Mouse (Mus musculus) heart, embryonic 13.5 days (tissue): Measurements from ENCODE around the gene Gm49345. TPM values are rescaled to one million over a fixed set of nuclear protein-coding genes. Genes with fewer than 3 reads are reported as not detected.
A peak's percentile ranks its signal among the peaks of the same experiment; 100 is the strongest.

Source experiments
- ATAC-seq: fragments of 200-750 bp; cut with Nextera tagmentation; 2 replicates; pipeline ENCODE4 v1.8.0; 2017; ENCODE audit warnings: moderate TSS enrichment; ENCODE audit not compliant: insufficient number of reproducible peaks, low FRiP score, low TSS enrichment; ENCODE audit errors: extremely low read depth
- H3K27ac ChIP-seq: fragments of 300-500 bp; sonication (generic); replicated peaks from 2 replicates; pipeline ENCODE4 v1.5.1; 2015; ENCODE audit warnings: moderate library complexity, mild to moderate bottlenecking, inconsistent platforms
- H3K27me3 ChIP-seq: fragments of 300-500 bp; sonication (generic); replicated peaks from 2 replicates; pipeline ENCODE4 v1.6.1; 2015; ENCODE audit warnings: mild to moderate bottlenecking, inconsistent platforms
- H3K36me3 ChIP-seq: fragments of 300-500 bp; sonication (generic); 2 replicates; pipeline ENCODE4 v1.6.1; 2015; ENCODE audit warnings: mild to moderate bottlenecking, inconsistent platforms
- H3K4me1 ChIP-seq: fragments of 300-500 bp; sonication (generic); 2 replicates; pipeline ENCODE4 v1.6.1; 2015; ENCODE audit warnings: inconsistent platforms
- H3K4me2 ChIP-seq: fragments of 300-500 bp; sonication (generic); 2 replicates; pipeline ENCODE4 v1.6.1; 2015; ENCODE audit warnings: inconsistent platforms, mild to moderate bottlenecking, moderate library complexity
- H3K4me3 ChIP-seq: fragments of 300-500 bp; sonication (generic); 2 replicates; pipeline ENCODE4 v1.5.1; 2015; ENCODE audit warnings: moderate library complexity, mild to moderate bottlenecking, inconsistent platforms
- H3K9ac ChIP-seq: fragments of 300-500 bp; sonication (generic); 2 replicates; pipeline ENCODE4 v1.6.1; 2015; ENCODE audit warnings: inconsistent platforms, mild to moderate bottlenecking, moderate library complexity
- H3K9me3 ChIP-seq: fragments of 300-500 bp; sonication (generic); 2 replicates; pipeline ENCODE4 v1.6.1; 2016; ENCODE audit warnings: inconsistent platforms
- WGBS: fragments of 180-500 bp; shearing (Covaris S2); methylation state at CpG from one replicate; pipeline ENCODE4 v1.1.7; 2015; ENCODE audit warnings: mixed read lengths; 5-methylcytosine and 5-hydroxymethylcytosine counted together
- polyA plus RNA-seq: library from polyadenylated mRNA; unstranded; fragments of >200 nt; fragmentation: Nextera tagmentation; extraction: Ambion mirVana; gene quantifications from 2 replicates; pipeline ENCODE4 v1.2.1, GENCODE M21; 2015

Gm49345 gene
- polyA plus RNA-seq, 1 experiment from 2014 or later: not detected

DNA sequence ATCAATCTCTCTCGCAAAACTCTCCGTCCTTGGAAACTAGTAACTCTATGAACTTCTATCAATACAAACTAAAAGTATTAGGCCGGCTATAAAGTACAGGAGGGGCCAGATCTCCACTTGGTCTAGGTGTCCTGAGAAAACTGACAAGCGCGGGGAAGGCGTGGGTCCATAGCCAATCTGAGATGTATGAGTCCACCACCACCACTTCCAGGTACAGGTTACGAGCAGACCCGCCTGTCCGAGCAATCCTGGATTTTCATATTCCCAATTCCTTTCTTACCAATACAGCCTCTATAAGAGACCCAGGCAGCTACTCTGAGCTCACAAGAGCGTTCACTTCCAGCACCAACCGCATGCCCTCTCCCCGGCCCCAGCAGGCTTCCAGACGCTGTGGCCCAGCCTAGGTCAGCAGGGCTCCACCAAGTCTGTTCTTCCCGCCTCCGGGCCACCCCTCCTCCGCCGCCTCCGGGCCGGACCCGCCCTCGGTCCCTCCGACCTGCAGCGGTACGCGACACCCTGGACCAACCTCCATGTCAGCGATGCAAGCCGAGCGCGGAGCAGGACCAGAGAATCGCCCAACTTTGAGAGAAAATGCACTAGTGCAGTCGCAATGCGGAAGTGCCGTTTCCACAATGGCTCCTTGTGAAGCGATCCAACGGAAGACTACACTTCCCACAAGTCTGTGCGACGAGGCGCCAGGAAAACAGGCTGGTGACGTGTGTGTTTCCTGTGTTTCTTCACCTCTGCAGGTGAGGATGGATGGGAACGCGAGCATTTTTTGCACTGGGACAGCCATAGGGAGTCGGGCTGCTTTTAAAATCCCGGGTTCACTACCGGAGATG lies 84.8 kb downstream of the Gm49345 start:
- Histone ChIP-seq H3K36me3 (no peaks in the 10 kb centered on the region), H3K4me3 (peak overlapping the region; percentile 63), H3K4me2 (peak overlapping the region; percentile 80), H3K9me3 (no peaks in the 10 kb centered on the region), H3K4me1 (peaks cover 18% of the 10 kb centered on the region), H3K27ac (peak overlapping the region; percentile 83), H3K9ac (peak overlapping the region; percentile 84), H3K27me3 (no peaks in the 10 kb centered on the region)
- WGBS: under 1% methylated on average over 44 of the region's 44 CpGs
- ATAC-seq: peak; percentile 94

DNA sequence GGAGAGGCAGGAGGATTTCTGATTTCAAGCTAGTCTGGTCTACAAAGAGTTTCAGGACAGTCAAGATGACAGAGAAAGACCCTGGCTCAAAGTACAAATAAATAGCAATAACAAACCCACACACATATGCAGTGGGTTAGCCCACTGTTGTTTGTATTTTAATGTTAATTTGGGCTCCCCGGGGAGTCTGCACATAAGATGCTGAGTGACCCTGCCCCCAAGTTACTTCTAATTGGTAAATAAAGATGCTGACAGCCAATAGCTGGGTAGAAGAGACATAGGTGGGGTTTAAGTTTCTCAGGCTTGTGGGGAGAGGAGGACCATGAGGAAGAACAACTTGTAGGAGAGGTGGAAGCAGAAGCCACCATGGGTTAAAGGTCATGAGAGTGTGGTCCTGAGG lies 91.6 kb downstream of the Gm49345 start:
- Histone ChIP-seq H3K27ac (no peak overlapping the region), H3K4me2 (no peak overlapping the region), H3K4me1 (peaks cover under 1% of the 10 kb centered on the region; the same call in 1 of the 2 replicates), H3K9ac (no peak overlapping the region), H3K9me3 (no peaks in the 10 kb centered on the region), H3K36me3 (peaks cover 49% of the 10 kb centered on the region), H3K27me3 (no peaks in the 10 kb centered on the region), H3K4me3 (no peak overlapping the region)
- ATAC-seq: no peak
- 93% methylated on average over 1 of the region's 1 CpGs for whole genome bisulfite sequencing

Other genes starting within 250 kb of the Gm49345 start
- gene Zfp429, start 237.9 kb downstream of the Gm49345 start, polyA plus RNA-seq: 2.9 and 4.4 TPM in 2 replicates
- gene Zfp459, start 216.4 kb downstream of the Gm49345 start, polyA plus RNA-seq: 0.28 and 0.31 TPM in 2 replicates
- 4.5 and 4.9 TPM in 2 replicates for gene Zfp874a, start 186.1 kb downstream of the Gm49345 start, polyA plus RNA-seq
- 1.8 and 2.4 TPM in 2 replicates for gene Zfp874b, start 153.5 kb downstream of the Gm49345 start, polyA plus RNA-seq
- gene Zfp58, start 137.2 kb downstream of the Gm49345 start, polyA plus RNA-seq: 8.1 and 8.6 TPM in 2 replicates
- not detected in 2 replicates for gene Gm26965, start 111.6 kb downstream of the Gm49345 start, polyA plus RNA-seq
- 13.3 and 15.4 TPM in 2 replicates for gene Zfp87, start 111.6 kb downstream of the Gm49345 start, polyA plus RNA-seq
- gene Zfp748, start 83.9 kb downstream of the Gm49345 start, polyA plus RNA-seq: 5.7 and 7.3 TPM in 2 replicates
- gene Zfp729b, start 28.1 kb downstream of the Gm49345 start, polyA plus RNA-seq: 2.1 and 2.3 TPM in 2 replicates
- 1.1 and 1.8 TPM in 2 replicates for gene Zfp729a, start within 50 bp of the Gm49345 start, polyA plus RNA-seq
- gene Zfp738, start 49.3 kb upstream of the Gm49345 start, polyA plus RNA-seq: 6.7 and 7.8 TPM in 2 replicates
- 3.7 and 4.4 TPM in 2 replicates for gene Zfp65, start 91.4 kb upstream of the Gm49345 start, polyA plus RNA-seq
- gene Zfp85, start 117.5 kb upstream of the Gm49345 start, polyA plus RNA-seq: 2.4 and 3.2 TPM in 2 replicates
- gene Zfp493, start 141.9 kb upstream of the Gm49345 start, polyA plus RNA-seq: 1.2 and 1.9 TPM in 2 replicates
- 4.0 and 4.1 TPM in 2 replicates for gene Zfp273, start 176.0 kb upstream of the Gm49345 start, polyA plus RNA-seq
- 1.3 and 1.7 TPM in 2 replicates for gene Gm10037, start 193.3 kb upstream of the Gm49345 start, polyA plus RNA-seq
- not detected in 2 replicates for gene BC048507, start 225.6 kb upstream of the Gm49345 start, polyA plus RNA-seq